Mouse (Mus musculus) right cerebral cortex, postnatal 36 days (tissue): ENCODE results near the gene Dop1b.
"Not testable (repeated sequence)": the region's sequence is repeated elsewhere in the genome, so short reads cannot be mapped to it uniquely, and the experiment has no call there.

Experiments
- DNase-seq, 2 experiments: peaks; one replicate each; pipeline ENCODE4 v3.0.0; 2022; ENCODE audit warnings: low spot score in 2 of 2, mixed read lengths in 1 of 2

Gene Dop1b

GRCm38 (mm10) chr16:93711411-93712188 is at the start of gene Dop1b:
Gene Dop1b, plus strand, starts transcription at chr16:93711904.
- DNase-seq, result peak; percentile 95 to 97

DNA sequence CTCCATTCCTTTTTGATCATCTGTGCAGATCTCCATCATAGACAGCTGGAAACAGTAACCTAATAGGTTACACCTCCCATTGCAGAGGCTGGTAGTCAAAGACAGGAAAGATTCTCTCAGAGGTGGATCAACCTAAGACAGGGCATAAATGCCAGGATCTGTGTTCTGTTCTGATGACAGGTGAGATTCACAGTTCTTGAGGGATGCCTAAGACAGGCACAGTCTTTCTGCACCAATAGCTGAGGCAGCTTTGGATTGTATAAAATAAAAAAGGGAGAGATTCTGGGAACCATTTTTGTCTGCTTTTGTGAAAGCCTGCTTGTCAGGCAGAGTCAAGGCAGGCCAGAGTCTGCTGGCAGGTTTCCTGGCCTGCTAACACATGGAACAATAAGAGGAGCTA is 43.7 kb upstream of the Dop1b start:
- DNase-seq, result no peak

- no peak for DNase-seq
These were observed 42.2 kb upstream of the Dop1b start for GRCm38 (mm10) chr16:93669521-93669920.

- not testable (repeated sequence) for DNase-seq
These were observed 41.2 kb upstream of the Dop1b start for GRCm38 (mm10) chr16:93670466-93670865.

- DNase-seq, result no peak
These were observed 40.6 kb upstream of the Dop1b start for GRCm38 (mm10) chr16:93671064-93671463.

GRCm38 (mm10) chr16:93676376-93676775 is 35.3 kb upstream of the Dop1b start:
- DNase-seq, result no peak

GRCm38 (mm10) chr16:93678206-93678605 is 33.5 kb upstream of the Dop1b start:
- DNase-seq, result no peak

- DNase-seq, result no peak
These were observed 32.5 kb upstream of the Dop1b start for GRCm38 (mm10) chr16:93679165-93679564.

DNA sequence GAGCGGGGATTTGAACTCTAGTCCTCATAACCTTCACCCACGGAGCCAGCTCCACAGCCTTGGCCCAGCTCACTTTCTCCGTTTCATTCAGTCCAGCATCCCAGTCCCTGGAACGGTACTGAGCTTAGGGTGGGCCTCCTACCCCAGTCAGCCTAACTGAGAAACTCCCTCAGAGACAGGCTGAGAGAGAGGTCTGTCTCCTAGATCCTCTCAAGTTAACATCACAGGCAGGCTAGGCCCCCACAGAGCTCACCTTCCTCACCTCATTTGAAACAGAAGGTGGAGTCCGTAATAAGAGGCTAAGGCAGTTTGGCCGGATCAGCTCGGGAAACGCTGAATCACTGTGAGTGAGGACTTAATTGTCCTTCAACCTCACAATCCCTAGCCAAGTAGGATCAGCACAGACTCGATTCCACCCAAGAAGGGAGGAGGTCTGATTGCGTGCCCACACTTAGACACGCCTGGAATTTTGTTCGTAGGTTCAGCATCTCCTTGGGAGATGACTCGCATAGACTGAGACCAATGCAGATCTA is 29.5 kb upstream of the Dop1b start:
- no peak for DNase-seq

- peak; percentile 68 to 82 for DNase-seq
These were observed 28.8 kb upstream of the Dop1b start, which contains the start of gene Cbr3 for GRCm38 (mm10) chr16:93682689-93683507. Gene Cbr3, plus strand, starts transcription at chr16:93683215.

GRCm38 (mm10) chr16:93683508-93684236 is 28.0 kb upstream of the Dop1b start:
- DNase-seq, result no peak

- DNase-seq, result no peak
These were observed 27.3 kb upstream of the Dop1b start for GRCm38 (mm10) chr16:93684441-93684840.

DNA sequence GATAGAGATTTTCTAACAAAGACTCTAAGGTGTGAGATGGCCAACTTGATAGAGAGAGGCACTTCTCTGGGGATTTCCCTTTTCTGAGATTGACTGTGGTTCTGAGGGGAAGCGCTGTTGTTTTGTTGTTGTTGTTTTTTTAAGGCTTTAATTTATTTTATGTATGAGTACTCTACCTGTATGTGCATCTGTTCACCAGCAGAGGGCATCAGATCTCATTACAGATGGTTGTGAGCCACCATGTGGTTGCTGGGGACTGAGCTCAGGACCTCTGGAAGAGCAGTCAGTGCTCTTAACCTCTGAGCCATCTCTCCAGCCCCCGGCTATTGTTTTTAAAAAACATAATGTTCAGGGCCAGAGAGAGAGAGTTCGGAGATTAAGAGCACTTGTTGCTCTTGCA is 25.9 kb upstream of the Dop1b start:
- DNase-seq, result not testable (repeated sequence)

DNA sequence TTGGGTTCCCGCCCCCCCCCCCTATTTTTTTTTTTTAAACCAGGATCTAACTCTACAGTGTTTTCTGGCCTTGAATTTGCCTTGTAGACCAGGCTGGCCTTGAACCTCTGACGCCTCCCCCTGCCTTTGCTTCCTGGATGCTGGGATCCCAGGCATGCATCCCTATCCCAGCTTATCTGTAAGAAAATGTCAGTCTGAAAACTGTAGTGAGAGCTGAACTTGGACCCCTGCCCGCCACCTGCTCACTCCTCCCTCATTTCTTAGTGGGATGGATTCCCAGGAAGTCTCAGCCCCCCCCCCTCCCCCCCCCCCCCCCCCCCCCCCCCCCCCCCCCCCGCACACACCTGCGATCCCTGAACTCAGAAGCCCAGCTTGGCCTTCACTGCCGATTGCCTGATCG is 25.3 kb upstream of the Dop1b start:
- no peak for DNase-seq

DNA sequence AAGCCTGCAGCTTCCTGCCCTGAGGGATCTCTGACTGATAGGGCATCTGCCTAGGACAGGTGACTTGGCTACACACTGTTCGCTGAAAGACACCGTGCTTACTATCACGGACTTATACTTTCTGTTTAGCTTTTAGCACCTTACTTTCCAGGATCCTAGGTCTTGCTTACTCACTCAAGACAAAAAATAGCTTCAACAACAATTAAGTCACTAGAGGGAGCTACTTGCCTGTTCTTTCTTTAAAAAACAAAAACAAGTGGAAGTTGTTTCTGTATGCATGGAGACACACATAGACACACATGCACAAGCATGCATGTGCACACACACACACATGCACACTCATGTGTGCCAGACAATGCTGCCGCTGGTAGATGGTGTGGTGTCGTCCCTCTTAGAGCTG is 24.8 kb upstream of the Dop1b start:
- DNase-seq, result no peak

DNA sequence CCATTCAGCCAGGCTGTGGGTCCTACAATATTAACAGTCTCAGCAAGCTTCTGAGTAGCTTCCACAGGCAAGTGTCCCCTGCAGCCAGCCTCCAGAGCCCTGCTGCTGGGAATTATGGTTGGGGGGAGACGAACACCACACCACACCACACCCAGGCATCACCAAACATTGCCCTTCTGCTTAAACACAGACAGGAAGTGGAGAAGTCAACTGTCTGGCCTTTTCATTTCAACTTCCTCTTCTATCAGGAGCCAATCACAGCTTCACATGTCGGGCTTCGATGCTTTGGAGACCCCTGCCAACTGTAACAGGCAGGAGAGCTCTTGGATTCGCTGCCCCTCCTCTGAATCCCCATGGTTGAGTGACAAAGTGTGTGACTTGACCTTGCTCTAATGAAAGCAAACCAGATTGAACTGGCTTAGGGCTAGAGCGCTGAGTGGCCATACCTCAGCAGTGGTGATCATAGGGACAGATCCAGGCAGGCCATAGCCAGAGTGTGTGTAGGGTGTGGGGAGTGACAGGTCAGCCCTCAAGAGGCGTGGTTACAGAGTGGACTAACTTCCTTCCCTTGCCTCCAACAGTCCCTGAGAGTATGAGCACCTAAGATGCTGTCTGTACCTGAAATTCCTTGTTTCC is 20.4 kb upstream of the Dop1b start:
- DNase-seq, result no peak

DNA sequence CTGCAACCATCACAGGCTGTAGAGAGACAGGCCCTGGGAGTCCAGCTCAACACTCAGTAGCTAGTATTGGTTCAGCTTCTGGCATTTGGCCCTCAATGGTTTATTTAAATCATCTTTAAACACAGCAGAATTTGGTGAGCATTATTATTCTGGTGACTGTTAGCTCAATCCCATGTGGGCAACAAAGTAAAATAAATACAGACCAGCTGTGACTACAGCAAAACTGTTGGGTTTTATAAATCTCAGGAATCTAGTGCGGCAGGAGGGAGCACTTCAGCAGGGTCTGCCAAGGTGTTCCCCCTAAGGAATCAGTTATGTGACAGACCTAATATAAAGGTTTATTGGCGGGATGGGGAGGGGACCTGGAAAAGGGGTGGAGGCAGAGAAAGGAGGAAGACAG is 19.0 kb upstream of the Dop1b start:
- DNase-seq, result no peak

DNA sequence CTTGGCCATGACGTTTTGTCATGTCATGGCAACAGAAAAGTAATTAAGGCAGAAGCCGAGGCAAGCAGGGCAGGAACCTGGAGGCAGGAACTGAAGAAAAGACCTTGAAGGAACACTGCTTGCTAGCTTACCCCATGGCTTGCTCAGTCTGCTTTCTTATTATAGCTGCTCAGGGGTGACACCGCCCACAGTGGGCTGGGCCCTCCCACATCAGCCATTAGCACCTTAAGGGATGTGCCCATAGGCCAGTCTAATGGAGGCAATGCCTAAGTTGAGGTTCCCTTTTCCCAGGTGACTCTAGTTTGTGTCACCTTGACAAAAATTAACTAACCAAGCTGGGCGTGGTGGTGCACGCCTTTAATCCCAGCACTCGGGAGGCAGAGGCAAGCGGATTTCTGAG is 4.6 kb upstream of the Dop1b start:
- no peak for DNase-seq

DNA sequence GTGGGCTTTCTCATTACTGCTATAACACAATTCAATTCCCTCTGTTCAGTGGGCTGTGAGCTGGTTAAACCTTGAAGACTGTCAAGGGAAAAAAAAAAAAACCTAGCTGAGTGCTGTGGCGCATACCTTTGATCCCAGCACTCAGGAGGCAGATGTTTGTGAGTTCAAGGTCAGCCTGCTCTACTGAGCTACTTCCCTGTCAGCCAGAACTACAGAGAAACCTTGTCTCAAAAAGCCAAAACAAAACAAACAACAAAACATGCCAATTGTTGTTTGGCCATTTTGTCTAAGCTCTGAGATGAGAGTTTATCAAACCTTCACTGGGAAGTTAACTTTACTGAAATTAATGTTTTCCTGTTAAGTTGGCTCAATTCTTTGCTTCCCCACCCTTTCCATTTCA is 2.5 kb upstream of the Dop1b start:
- no peak for DNase-seq

DNA sequence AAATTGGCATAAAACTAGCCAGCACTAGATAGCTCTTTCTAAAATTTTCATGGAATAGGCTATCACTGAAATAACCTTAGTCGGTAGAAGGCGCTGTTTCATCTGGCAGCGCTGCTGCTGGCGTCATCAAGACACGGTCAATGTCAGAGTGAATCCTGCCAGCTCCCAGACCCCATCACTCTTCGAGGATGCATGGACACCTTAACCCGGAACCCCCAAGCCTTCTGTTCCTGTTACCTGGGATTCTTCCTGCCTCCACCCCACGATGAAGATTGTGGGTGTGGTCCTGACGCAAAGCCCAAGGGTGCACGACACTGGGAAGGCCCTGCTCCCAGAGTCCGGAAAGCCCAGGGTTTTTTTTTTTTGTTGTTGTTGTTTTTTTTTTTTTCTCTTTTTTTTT is 780 bp upstream of the Dop1b start:
- peak; percentile 64 to 72 for DNase-seq

DNA sequence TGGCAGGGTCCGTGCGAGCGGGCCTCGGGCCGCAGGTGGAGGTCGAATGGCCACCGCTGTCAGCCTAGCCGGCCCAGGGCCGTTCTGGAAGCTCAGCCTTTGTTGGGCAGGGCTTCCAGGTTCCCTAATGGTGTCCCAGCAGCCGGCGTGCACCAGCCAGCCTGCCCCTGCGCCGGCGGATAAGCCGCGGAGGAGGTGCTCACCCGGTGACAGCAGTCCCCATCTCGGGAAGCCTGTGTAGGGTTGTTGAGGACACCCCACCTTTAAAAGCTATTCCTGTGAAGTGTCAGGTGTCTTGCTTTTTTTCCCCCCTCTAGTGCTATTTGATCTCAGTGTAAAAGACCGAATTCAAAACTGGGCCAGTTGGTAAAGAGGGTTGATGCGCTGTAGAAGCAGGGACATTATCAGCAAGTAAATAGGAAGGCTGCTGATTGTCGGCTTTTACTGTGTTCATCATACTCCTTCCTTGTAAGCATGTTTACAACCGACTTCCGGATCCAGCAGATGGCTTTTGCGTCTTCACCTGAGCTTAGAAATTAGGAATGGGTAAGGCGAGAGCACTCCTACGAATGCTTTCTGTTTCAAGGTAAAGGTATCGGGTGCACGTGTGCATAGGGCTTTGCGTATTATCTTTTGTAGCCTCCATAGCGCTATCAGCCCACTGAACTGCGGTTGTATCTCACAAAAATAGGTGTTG is 633 bp downstream of the Dop1b start:
- no peak for DNase-seq
